Mouse (Mus musculus) hindbrain, embryonic 15.5 days (tissue): ENCODE data around the gene Eif2ak1. TPM values are rescaled to one million over a fixed set of nuclear protein-coding genes. Genes with fewer than 3 reads are reported as not detected.

Source experiments
- ATAC-seq: fragments of 200-750 bp; cut with Nextera tagmentation; 2 replicates; pipeline ENCODE4 v1.8.0; 2017; ENCODE audit warnings: low read depth, moderate number of reproducible peaks, moderate TSS enrichment; ENCODE audit not compliant: low FRiP score
- H3K27ac ChIP-seq: fragments of 300-500 bp; sonication (generic); replicated peaks from 2 replicates; pipeline ENCODE4 v1.5.1; 2015; ENCODE audit warnings: mild to moderate bottlenecking, inconsistent platforms
- H3K27me3 ChIP-seq: fragments of 300-500 bp; sonication (generic); 2 replicates; pipeline ENCODE4 v1.6.1; 2015; ENCODE audit warnings: control low read depth, inconsistent platforms
- H3K36me3 ChIP-seq: fragments of 300-500 bp; sonication (generic); 2 replicates; pipeline ENCODE4 v1.6.1; 2015; ENCODE audit warnings: control low read depth, inconsistent platforms
- H3K4me1 ChIP-seq: fragments of 300-500 bp; sonication (generic); replicated peaks from 2 replicates; pipeline ENCODE4 v1.6.1; 2015; ENCODE audit warnings: control low read depth, inconsistent platforms
- H3K4me2 ChIP-seq: fragments of 300-500 bp; sonication (generic); 2 replicates; pipeline ENCODE4 v1.6.1; 2015; ENCODE audit warnings: moderate library complexity, mild to moderate bottlenecking, inconsistent platforms
- H3K4me3 ChIP-seq: fragments of 300-500 bp; sonication (generic); 2 replicates; pipeline ENCODE4 v1.5.1; 2015; ENCODE audit warnings: mild to moderate bottlenecking, inconsistent platforms
- H3K9ac ChIP-seq: fragments of 300-500 bp; sonication (generic); 2 replicates; pipeline ENCODE4 v1.6.1; 2015; ENCODE audit warnings: inconsistent platforms
- H3K9me3 ChIP-seq: fragments of 300-500 bp; sonication (generic); 2 replicates; pipeline ENCODE4 v1.6.1; 2016; ENCODE audit warnings: control low read depth, inconsistent platforms
- WGBS: fragments of 180-500 bp; shearing (Covaris S2); methylation state at CpG from one replicate; pipeline ENCODE4 v1.1.7; 2015; 5-methylcytosine and 5-hydroxymethylcytosine counted together
- polyA plus RNA-seq: library from polyadenylated mRNA; unstranded; fragments of >200 nt; fragmentation: Nextera tagmentation; extraction: Ambion mirVana; gene quantifications from 2 replicates; pipeline ENCODE4 v1.2.1, GENCODE M21; 2015

The Eif2ak1 gene
- polyA plus RNA-seq, 1 experiment from 2014 or later, result 49.0 TPM

GRCm38 (mm10) chr5:143819906-143820660 is 2.5 kb downstream of the Eif2ak1 start:
- Histone ChIP-seq H3K27me3 (no peaks in the 10 kb centered on the region), H3K4me2 (no peak overlapping the region), H3K4me3 (no peak overlapping the region), H3K36me3 (no peaks in the 10 kb centered on the region), H3K4me1 (peaks cover 16% of the 10 kb centered on the region), H3K27ac (no peak overlapping the region), H3K9me3 (no peaks in the 10 kb centered on the region), H3K9ac (no peak overlapping the region)
- 89% methylated on average over 24 of the region's 24 CpGs for WGBS
- no peak for ATAC-seq

- Histone ChIP-seq H3K9me3 (no peaks in the 10 kb centered on the region), H3K27me3 (no peaks in the 10 kb centered on the region), H3K36me3 (no peaks in the 10 kb centered on the region), H3K4me2 (no peak overlapping the region), H3K27ac (no peak overlapping the region), H3K9ac (no peak overlapping the region), H3K4me1 (peaks cover 16% of the 10 kb centered on the region), H3K4me3 (no peak overlapping the region)
- WGBS, result 97% methylated on average over 5 of the region's 5 CpGs
- no peak for ATAC-seq
Observed at GRCm38 (mm10) chr5:143820820-143821219, 3.2 kb downstream of the Eif2ak1 start.

- H3K9me3 ChIP-seq, result no peaks in the 10 kb centered on the region
- 89% methylated on average over 11 of the region's 11 CpGs for WGBS
- no peak overlapping the region for H3K4me2 ChIP-seq
- no peaks in the 10 kb centered on the region for H3K27me3 ChIP-seq
- H3K27ac ChIP-seq, result no peak overlapping the region
- ATAC-seq, result no peak
- peaks cover 36% of the 10 kb centered on the region for H3K36me3 ChIP-seq
- H3K9ac ChIP-seq, result no peak overlapping the region
- H3K4me1 ChIP-seq, result no peaks in the 10 kb centered on the region
- no peak overlapping the region for H3K4me3 ChIP-seq
Observed at GRCm38 (mm10) chr5:143871547-143872169, 54.1 kb downstream of the Eif2ak1 start.

GRCm38 (mm10) chr5:143874571-143874970 is 57.0 kb downstream of the Eif2ak1 start:
- no peak overlapping the region for H3K27ac ChIP-seq
- ATAC-seq, result no peak
- no peak overlapping the region for H3K4me2 ChIP-seq
- H3K27me3 ChIP-seq, result no peaks in the 10 kb centered on the region
- no peak overlapping the region for H3K9ac ChIP-seq
- H3K36me3 ChIP-seq, result peaks cover 56% of the 10 kb centered on the region
- 71% methylated on average over 4 of the region's 4 CpGs for WGBS
- no peaks in the 10 kb centered on the region for H3K9me3 ChIP-seq
- H3K4me3 ChIP-seq, result no peak overlapping the region
- no peaks in the 10 kb centered on the region for H3K4me1 ChIP-seq

DNA sequence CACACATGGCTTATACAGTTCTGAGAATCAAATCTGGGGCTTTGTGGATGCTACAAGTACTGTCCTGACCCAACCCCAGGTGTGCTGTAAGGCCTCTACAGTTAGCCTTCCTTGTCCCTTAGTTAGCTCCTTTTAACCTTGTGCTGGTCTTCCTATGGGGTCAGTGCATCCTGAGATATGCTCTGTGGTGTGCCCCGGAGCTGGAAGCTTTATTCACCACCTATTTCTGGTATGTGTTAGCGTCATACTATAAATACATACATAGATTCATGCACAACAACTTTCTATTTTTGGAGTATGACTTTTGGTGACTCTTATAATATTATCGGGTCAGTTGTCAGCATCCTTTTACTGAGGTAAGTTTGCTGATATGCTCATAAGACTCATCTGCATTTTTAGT is 67.7 kb downstream of the Eif2ak1 start:
- Histone ChIP-seq H3K27ac (no peak overlapping the region), H3K4me3 (no peak overlapping the region), H3K9ac (no peak overlapping the region), H3K36me3 (peaks cover 88% of the 10 kb centered on the region), H3K4me2 (no peak overlapping the region), H3K27me3 (no peaks in the 10 kb centered on the region), H3K4me1 (no peaks in the 10 kb centered on the region), H3K9me3 (no peaks in the 10 kb centered on the region)
- 98% methylated on average over 3 of the region's 3 CpGs for WGBS
- ATAC-seq, result no peak

- Histone ChIP-seq H3K27ac (no peak overlapping the region), H3K4me2 (no peak overlapping the region), H3K36me3 (peaks cover 58% of the 10 kb centered on the region), H3K9ac (no peak overlapping the region), H3K9me3 (no peaks in the 10 kb centered on the region), H3K4me3 (no peak overlapping the region), H3K27me3 (no peaks in the 10 kb centered on the region), H3K4me1 (no peaks in the 10 kb centered on the region)
- no peak for ATAC-seq
- WGBS, result 92% methylated on average over 6 of the region's 6 CpGs
Observed at GRCm38 (mm10) chr5:143890741-143891140, 73.2 kb downstream of the Eif2ak1 start.

- H3K27ac ChIP-seq, result no peak overlapping the region
- WGBS, result 79% methylated on average over 9 of the region's 9 CpGs
- no peaks in the 10 kb centered on the region for H3K27me3 ChIP-seq
- no peaks in the 10 kb centered on the region for H3K9me3 ChIP-seq
- no peak overlapping the region for H3K4me3 ChIP-seq
- no peak overlapping the region for H3K9ac ChIP-seq
- no peak for ATAC-seq
- peaks cover 49% of the 10 kb centered on the region for H3K36me3 ChIP-seq
- H3K4me2 ChIP-seq, result no peak overlapping the region
- H3K4me1 ChIP-seq, result no peaks in the 10 kb centered on the region
Observed at GRCm38 (mm10) chr5:143892255-143892886, 74.8 kb downstream of the Eif2ak1 start.

GRCm38 (mm10) chr5:143893396-143893795 is 75.8 kb downstream of the Eif2ak1 start:
- WGBS, result 83% methylated on average over 5 of the region's 5 CpGs

GRCm38 (mm10) chr5:143897635-143898330 is 80.2 kb downstream of the Eif2ak1 start, which contains the start of gene Ankrd61:
Gene Ankrd61 (minus strand): TSS chr5:143897685.
- Histone ChIP-seq H3K27ac (no peak within 1 kb of the TSS), H3K36me3 (peaks cover 45% of the 10 kb centered on the region), H3K9ac (no peak within 1 kb of the TSS), H3K9me3 (no peaks in the 10 kb centered on the region), H3K4me1 (no peaks in the 10 kb centered on the region), H3K27me3 (no peaks in the 10 kb centered on the region), H3K4me2 (no peak within 1 kb of the TSS), H3K4me3 (no peak within 1 kb of the TSS)
- WGBS, result 89% methylated on average over 14 of the region's 14 CpGs
- ATAC-seq, result no peak

More at GRCm38 (mm10) chr5:143893396-143893795, 75.8 kb downstream of the Eif2ak1 start:
- Histone ChIP-seq H3K4me2 (no peak overlapping the region), H3K27ac (no peak overlapping the region), H3K36me3 (peaks cover 49% of the 10 kb centered on the region), H3K9me3 (no peaks in the 10 kb centered on the region), H3K9ac (no peak overlapping the region), H3K4me1 (no peaks in the 10 kb centered on the region), H3K4me3 (no peak overlapping the region), H3K27me3 (no peaks in the 10 kb centered on the region)
- no peak for ATAC-seq

GRCm38 (mm10) chr5:143902111-143902510 is 84.5 kb downstream of the Eif2ak1 start:
- H3K4me2 ChIP-seq, result no peak overlapping the region
- no peaks in the 10 kb centered on the region for H3K4me1 ChIP-seq
- 79% methylated on average over 3 of the region's 3 CpGs for WGBS
- ATAC-seq, result no peak
- H3K9me3 ChIP-seq, result no peaks in the 10 kb centered on the region
- peaks cover 67% of the 10 kb centered on the region for H3K36me3 ChIP-seq
- no peak overlapping the region for H3K27ac ChIP-seq
- no peak overlapping the region for H3K9ac ChIP-seq
- H3K27me3 ChIP-seq, result no peaks in the 10 kb centered on the region
- H3K4me3 ChIP-seq, result no peak overlapping the region

- Histone ChIP-seq H3K36me3 (peaks cover 50% of the 10 kb centered on the region), H3K4me2 (no peak overlapping the region), H3K27me3 (no peaks in the 10 kb centered on the region), H3K4me3 (no peak overlapping the region), H3K4me1 (peaks cover 15% of the 10 kb centered on the region), H3K27ac (no peak overlapping the region), H3K9ac (no peak overlapping the region), H3K9me3 (no peaks in the 10 kb centered on the region)
- no peak for ATAC-seq
- WGBS, result 96% methylated on average over 4 of the region's 4 CpGs
Observed at GRCm38 (mm10) chr5:143903813-143904212, 86.2 kb downstream of the Eif2ak1 start.

DNA sequence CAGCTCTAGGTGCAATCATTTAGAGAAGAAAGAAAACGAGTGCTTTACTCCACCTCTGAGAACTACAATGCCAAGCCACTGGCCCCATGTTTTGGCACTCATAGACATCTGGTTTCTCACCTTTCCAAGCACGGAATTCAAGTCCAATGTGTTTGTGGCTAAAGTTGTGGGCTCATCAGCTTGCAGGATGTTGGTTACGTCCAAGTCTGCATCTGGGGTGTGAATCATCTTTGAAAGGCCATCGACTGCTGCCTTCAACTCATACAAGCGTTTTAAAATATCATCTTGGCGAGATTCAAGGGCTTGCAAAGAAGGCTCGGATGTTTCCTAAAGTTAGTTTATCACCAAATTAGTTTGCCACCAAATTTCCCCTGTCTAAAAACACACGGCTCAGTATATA is 88.8 kb downstream of the Eif2ak1 start:
- Histone ChIP-seq H3K4me2 (no peak overlapping the region), H3K4me3 (no peak overlapping the region), H3K4me1 (peaks cover 26% of the 10 kb centered on the region), H3K27me3 (no peaks in the 10 kb centered on the region), H3K9me3 (no peaks in the 10 kb centered on the region), H3K9ac (no peak overlapping the region), H3K27ac (no peak overlapping the region), H3K36me3 (peaks cover 38% of the 10 kb centered on the region)
- WGBS, result 87% methylated on average over 8 of the region's 8 CpGs
- ATAC-seq, result no peak
